Mouse (Mus musculus): ENCODE data around the gene Dnpep. TPM values are rescaled to one million over a fixed set of nuclear protein-coding genes. Genes with fewer than 3 reads are reported as not detected.
A peak's percentile ranks its signal among the peaks of the same experiment; 100 is the strongest.

Gene Dnpep
- total RNA-seq, 1 experiment from 2014 or later: 117 TPM

GRCm38 (mm10) chr1:75331271-75331670 lies 13.5 kb upstream of the Dnpep start:
- DNase-seq: no peak

DNA sequence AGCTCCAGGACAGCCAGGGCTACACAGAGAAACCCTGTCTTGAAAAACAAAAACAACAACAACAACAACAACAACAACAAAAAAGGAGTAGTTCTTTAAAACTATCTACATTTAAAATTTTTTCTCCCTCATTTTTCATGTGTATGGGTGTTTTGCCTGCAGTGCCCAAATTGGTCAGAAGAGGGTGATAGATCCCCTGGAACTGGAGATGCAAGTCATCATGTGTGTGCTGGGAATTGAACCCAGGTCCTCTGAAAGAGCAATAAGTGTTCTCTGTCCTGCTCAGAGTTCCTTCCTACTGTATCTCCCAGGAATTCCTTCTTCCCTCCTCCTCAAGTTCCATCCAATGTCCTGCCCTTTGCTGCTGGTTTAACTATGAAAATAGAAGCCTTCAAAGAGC lies 9.7 kb upstream of the Dnpep start:
- no peak for DNase-seq

DNA sequence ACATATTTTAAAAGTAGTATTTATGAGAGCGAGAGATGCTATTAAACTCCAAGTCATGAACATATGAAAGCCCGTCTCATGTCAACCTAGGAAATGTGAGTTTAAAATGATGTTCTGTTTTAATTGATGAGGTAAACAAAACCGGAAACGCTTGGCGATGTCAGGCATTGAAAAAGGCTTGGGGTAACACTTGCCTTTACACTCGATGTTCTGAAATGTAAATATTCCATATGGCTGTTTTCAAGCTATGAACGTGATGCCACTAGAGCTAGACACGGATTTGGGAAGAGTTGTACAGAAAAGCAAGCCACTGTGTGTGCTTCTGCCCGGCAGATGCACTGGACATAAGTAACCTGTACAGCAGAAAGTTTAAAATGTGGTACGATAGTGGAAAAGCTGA lies 1.4 kb upstream of the Dnpep start:
- no peak for DNase-seq

DNA sequence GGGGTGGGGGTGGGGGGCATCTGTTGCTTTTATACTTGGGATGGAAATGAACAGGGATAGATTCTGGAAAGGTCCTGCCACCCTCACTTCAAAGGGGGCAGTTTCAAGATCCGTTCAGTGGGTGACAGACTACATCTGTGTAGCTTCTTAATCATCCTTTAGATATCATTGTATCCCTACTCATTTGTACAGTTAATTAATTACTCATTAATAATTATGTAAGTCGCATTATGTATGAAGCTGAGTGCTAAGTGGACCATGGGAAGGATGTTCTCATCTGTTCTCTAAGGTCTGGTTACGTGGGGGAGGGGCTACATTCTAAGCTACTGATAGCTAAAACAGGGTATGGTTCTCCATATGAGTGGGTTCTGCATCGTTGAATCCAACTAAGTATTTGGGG lies 946 bp upstream of the Dnpep start:
- no peak for DNase-seq

DNA sequence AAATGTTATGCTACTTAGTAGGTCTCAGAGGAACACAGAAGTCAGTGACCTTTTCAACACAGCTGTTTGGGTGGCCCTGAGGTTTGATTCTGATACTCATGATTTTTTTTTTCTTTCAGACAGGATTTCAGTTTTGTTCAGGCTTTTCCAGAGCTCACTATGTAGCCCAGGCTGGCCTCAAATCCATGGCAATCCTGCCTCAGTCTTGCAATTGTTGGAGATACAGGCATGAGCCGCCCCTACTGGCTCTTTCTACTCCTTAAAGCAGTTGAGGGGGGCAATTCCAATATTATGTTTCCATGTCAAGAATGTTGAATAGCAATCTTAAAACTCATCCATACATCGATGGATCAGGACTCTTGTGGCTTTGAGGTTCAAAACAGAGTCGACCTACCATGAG lies 511 bp upstream of the Dnpep start:
- no peak for DNase-seq

DNA sequence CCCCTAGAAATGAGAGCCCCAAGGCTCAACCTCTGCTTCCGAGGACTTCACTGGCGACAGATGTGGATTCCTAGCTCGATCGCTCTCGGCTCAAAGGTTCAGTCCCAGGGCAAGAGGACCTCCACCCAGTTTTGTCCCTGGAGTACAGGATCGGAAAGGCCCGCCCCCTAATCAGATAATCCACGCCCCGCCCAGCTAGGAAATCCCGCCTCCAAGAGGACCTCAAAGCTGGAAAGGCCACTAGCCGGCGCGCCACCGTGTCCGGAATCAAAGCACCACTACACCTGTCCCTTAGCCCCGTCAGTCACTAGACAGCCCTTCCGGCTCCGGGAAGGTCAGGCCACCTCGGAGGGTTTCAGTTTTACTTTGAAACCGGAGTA lies 939 bp downstream of the Dnpep start:
- peak; percentile 83 for DNase-seq

DNA sequence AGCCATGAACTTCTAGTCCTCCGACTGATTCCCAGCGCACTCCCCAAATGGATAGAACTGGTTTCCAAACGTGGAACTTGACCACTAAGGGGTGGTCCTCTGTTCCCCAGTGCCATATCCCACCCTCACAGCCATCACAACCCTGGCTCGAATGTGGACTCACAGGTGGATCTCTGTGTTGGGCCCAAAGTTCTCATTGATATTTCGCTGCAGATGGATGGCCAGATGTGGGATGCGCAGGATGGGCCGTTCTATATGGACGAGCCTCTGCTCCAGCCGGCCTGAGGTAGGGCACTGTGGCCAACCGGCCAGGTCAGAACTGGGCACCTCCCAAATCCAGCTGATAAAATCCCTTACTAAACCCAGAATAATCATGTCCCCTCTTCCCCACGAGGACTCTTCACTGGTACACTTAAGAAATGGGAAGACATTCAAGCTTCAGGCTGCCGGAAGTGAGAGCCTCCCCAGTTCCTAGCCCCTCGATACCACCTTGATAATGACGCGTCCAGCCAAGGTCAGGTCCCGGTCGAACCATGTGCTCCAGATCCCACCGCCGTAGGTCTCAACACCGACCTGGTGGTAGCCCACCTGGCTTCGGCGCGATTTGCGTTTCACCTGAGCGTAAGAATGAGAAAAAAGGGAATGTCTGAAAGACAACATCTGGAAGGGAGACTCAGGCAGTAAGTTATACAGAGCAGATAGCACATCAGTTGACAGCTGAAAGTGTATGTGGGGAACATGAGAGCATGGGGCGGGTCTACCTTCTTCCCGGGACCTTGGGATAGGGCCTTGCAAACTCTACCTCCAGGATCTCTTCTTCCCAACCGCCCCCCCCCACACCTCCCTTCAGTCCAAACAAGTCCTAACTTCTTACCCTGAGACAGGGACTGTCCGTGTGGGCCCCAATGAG lies 2.1 kb downstream of the Dnpep start:
- DNase-seq: no peak

DNA sequence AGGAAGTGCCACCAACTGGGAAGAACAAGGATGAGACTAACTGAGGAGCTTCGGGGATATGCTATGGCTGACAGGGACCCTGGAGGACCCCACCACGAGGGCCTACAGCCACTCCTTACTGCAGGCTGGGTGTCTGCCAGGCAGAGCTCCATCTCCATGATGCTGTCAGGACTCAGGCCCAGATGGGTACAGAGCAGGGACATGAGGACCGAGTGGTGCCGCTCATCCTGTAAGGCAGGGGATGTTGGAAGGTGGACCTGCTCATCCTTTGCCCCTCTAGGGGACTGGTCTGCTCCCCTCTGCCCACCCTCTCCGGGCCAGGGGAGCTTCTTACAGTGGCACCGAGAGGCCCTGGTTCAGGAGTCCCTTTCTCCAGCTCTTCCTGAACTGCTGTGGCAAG lies 2.8 kb downstream of the Dnpep start:
- DNase-seq: no peak

GRCm38 (mm10) chr1:75311694-75312093 lies 6.1 kb downstream of the Dnpep start:
- DNase-seq: no peak

GRCm38 (mm10) chr1:75304662-75305061 lies 13.1 kb downstream of the Dnpep start:
- DNase-seq: no peak

DNA sequence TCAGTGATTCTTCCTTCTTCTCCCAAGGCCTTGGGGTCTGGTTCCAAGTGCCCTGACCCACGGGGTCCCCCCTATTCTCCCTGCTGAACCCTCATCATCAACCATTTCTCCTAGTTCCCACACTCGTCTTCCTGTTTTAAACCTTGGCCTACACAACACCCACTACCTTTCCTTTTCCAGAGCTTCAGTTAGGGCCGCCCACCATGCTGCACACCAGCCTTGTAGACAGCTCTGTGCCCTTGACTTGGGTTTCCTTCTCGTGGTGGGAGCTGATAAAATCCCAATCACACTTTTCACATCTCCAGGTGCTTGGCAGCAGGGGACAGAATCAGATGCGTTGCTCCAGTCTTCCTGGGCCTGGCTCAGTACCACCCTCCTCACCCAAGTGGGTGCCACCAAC lies 23.5 kb downstream of the Dnpep start:
- DNase-seq: no peak

- DNase-seq: no peak
These were observed 24.5 kb downstream of the Dnpep start for GRCm38 (mm10) chr1:75293331-75293701.

DNA sequence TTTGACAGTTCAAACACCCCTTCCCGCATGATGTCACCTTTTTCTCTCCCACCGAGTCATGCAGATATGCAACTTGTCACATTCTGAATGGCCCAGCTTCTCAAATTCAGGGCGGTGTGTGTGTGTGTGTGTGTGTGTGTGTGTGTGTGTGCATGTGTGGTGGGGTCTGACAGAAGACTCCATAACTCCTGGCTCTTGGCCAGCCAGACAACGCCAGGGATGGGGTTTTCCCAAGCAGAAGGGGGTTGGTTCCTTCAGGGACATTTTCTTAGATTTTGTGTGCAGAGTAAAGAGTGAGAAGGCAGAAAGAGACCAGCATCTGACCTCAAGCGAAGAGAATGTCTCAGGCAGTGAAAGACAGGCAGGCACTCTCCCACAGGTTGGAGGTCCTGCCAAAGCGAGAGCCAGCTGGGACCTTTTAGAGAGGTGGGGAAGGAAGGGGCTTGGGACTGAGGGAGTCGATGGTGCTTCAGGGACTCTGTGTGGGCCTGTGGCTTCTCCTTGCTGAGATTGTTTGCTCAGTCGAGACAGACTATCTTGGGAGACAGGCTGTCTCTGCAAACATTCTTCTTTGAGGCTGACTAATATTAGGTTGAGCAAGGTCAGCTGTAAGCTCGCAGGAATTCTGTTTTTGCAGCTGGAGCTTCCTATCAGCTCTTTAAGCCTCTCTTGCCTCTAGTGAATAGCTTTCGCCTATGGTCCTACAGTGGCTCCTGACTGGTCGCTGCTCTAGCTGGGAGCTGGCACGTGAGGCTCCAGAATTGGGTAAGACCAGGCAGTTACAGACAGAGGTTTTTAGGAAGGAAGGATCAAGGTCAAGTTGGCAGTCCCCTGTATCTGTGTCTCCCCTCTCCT lies 25.1 kb downstream of the Dnpep start:
- DNase-seq: no peak

- no peak for DNase-seq
These were observed 26.5 kb downstream of the Dnpep start for GRCm38 (mm10) chr1:75291321-75291720.

GRCm38 (mm10) chr1:75290582-75290981 lies 27.2 kb downstream of the Dnpep start:
- no peak for DNase-seq

DNA sequence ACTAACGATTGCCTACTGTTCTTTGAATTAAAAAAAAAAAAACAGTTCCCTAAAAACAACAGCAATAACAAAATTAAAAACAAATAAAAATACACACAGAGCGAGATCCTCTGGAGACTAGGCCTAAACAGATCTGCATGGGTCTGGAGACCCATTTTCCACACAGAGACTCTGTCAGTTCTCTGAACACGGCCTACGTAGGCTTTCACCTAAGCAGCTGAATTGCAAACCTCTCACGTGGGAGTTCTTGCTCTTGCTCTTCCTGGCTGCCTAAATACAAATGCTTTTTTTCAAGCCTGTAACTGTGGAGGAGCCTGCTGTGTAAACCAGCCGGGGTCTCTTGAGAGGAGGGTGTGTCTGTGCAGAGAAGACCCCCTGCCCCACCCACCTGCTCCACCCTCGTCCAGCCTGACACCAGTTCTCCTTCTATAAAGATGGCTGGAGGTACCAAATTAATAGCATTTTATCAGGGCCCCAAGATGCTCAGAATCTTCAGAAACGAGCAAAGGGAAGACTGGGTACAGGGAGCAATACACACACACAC lies 27.8 kb downstream of the Dnpep start:
- no peak for DNase-seq

- DNase-seq: no peak
These were observed 28.4 kb downstream of the Dnpep start for GRCm38 (mm10) chr1:75289376-75289775.

- DNase-seq: no peak
These were observed 32.9 kb downstream of the Dnpep start for GRCm38 (mm10) chr1:75284911-75285310.

- DNase-seq: no peak
These were observed 34.8 kb downstream of the Dnpep start for GRCm38 (mm10) chr1:75283017-75283416.

DNA sequence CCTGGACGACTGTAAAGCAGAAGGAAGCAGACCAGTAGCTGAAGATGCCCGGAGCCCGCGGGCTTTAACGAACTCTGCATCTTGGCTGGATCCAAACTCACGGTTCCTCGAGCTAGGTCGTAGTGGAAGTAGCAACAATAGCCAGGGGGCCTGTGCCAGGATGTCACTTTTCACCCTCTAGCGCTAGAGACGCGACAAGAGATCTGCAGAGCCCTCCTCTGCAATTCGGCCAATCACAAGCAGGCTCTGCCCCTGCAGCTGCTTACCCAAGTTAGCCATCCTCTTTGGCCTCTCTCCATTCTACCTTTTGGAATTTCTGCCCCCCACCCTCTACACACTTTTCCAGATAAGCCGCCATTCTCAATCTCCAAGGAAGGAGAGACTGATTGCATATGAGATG lies 39.6 kb downstream of the Dnpep start, which contains the start of gene Resp18:
Gene Resp18 (minus strand): TSS at position 188 of the 400 bp plus-strand sequence.
- no peak for DNase-seq

DNA sequence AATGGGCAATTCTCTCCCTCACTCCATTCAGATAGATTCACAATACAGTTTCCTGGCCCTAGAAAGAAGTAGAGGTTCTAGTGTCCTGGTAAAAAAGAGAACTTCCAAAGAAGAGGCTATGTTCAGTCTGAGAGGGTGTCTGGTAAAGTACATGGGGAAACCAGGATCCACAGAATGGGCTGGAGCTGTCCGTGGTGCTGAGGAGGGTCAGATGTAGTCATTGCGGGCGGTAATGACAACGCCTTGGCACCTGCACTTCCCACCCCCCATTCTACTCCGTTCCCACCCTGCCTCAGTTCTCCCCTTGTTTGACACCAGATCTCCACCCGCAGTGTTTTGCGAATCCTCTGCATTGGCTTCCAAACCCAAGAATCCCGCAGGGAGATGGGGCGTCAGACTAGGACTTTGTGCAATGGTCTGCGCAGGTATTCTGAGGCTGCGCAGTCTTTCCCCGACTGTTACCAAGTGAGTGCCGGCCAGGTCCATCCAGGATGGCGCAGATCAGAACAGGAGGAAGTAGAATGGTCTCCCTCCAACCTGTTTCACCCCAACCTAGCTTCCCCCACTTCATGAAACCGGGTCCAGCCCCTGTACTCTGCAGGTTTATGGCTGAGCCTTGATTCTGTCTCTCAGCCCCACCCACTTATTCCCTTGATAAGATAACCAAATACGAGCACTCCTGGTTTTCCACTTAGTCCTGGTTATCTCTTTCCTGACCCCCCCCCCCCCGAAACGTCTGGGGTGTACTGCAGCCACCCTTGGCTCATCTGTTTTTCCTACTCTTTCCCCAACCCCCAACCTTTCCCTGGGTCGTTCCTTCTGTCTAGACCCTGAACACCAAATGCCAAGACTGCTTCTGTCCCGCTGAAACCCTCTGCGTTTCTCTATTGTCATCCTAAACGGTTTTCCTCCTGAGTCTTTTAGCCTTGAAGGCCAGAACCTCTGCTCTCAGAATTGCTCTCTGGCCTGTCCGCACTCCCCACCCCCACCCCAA lies 40.3 kb downstream of the Dnpep start:
- DNase-seq: peak; percentile 71

All from adrenal gland, postnatal 25 days (tissue).